Mouse (Mus musculus): ENCODE measurements around the gene Btrc. TPM values are rescaled to one million over a fixed set of nuclear protein-coding genes. Genes with fewer than 3 reads are reported as not detected.

Btrc gene
- polyA plus RNA-seq, 1 experiment from 2014 or later = 40.8 TPM

DNA sequence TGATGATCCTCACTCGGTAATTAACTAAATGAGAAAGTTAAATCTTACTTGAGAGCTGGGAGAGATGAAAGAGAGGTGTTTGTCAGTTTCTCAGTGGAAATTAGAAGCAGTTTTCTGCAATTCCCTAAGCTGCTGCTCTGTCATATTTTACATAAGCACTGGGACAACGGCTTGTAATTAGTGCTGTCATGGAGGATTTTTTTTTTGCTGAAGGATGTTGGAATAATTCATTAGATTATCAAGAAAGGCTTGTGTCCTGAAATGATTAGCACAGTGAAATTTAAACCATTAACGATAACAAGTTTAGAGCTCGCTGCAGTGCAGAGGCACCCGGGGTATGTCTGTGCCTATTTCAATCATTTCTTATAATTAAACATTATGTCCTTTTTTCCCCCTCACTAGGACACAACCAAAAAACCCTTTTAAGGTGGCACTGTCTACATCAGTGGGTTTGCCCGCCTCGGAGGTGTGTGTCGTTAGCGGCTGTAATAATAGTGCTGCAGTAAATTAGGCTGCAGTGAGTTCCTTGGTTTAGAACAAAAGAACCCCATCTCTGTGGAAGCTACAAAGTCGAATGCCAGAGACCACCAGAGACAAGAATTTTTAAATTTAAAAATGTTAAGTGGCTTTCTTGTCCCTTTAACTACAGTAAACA, 130.7 kb downstream of the Btrc start:
- Histone ChIP-seq H3K27ac (ENCODE audit: low read length) (no peak overlapping the region), H3K4me2 (ENCODE audit: low read depth, low read length) (no peak overlapping the region), H3K9me3 (replicated peaks; ENCODE audit: control insufficient read depth, low read length) (no peaks in the 10 kb centered on the region), H3K4me3 (replicated peaks; ENCODE audit: low read length) (no peak overlapping the region), H3K4me1 (ENCODE audit: control insufficient read depth, insufficient read depth, low read length) (peaks cover 11% of the 10 kb centered on the region; the same call in 1 of the 2 replicates), H3K9ac (ENCODE audit: low read length) (no peak overlapping the region), H3K27me3 (ENCODE audit: control insufficient read depth, insufficient read depth, low read length) (no peaks in the 10 kb centered on the region), H3K36me3 (ENCODE audit: control insufficient read depth, insufficient read depth, low read length) (no peaks in the 10 kb centered on the region)
- WGBS = 75% methylated on average over 10 of the region's 10 CpGs
- no peak for ATAC-seq (ENCODE audit: insufficient read depth, low FRiP score)

DNA sequence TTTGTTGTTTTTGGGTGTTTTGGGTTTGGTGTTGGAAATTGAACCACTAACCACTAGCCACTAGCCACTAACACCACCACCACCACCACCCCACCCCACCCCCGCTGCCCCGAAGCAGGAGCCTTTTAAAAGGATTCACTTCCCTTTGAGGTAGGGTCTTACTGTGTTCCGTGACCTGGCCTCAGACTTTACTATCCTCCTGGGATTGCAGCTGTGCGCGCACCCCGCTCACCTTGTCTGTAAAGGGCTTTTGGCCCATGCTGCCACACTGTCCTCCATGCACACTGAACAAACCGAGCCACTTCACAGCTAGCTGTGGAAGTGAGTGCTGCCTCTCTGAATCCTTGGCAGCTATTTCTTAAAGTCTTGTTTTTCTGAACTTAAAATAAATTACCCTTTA, 141.9 kb downstream of the Btrc start:
- Histone ChIP-seq H3K4me2 (ENCODE audit: low read depth, low read length) (no peak overlapping the region), H3K9me3 (replicated peaks; ENCODE audit: control insufficient read depth, low read length) (no peaks in the 10 kb centered on the region), H3K27ac (ENCODE audit: low read length) (no peak overlapping the region), H3K9ac (ENCODE audit: low read length) (no peak overlapping the region), H3K4me3 (replicated peaks; ENCODE audit: low read length) (no peak overlapping the region), H3K4me1 (ENCODE audit: control insufficient read depth, insufficient read depth, low read length) (no peaks in the 10 kb centered on the region), H3K27me3 (ENCODE audit: control insufficient read depth, insufficient read depth, low read length) (no peaks in the 10 kb centered on the region), H3K36me3 (ENCODE audit: control insufficient read depth, insufficient read depth, low read length) (no peaks in the 10 kb centered on the region; the same call in 1 of the 2 replicates)
- 90% methylated on average over 7 of the region's 7 CpGs for WGBS
- no peak for ATAC-seq (ENCODE audit: insufficient read depth, low FRiP score)

- Histone ChIP-seq H3K9me3 (replicated peaks; ENCODE audit: control insufficient read depth, low read length) (no peaks in the 10 kb centered on the region), H3K4me3 (replicated peaks; ENCODE audit: low read length) (no peak overlapping the region), H3K36me3 (ENCODE audit: control insufficient read depth, insufficient read depth, low read length) (no peaks in the 10 kb centered on the region; the same call in 1 of the 2 replicates), H3K4me1 (ENCODE audit: control insufficient read depth, insufficient read depth, low read length) (no peaks in the 10 kb centered on the region), H3K4me2 (ENCODE audit: low read depth, low read length) (no peak overlapping the region), H3K9ac (ENCODE audit: low read length) (no peak overlapping the region), H3K27ac (ENCODE audit: low read length) (no peak overlapping the region), H3K27me3 (ENCODE audit: control insufficient read depth, insufficient read depth, low read length) (no peaks in the 10 kb centered on the region)
- WGBS = 71% methylated on average over 19 of the region's 19 CpGs
- no peak for ATAC-seq (ENCODE audit: insufficient read depth, low FRiP score)
Observed at GRCm38 (mm10) chr19:45507531-45507930, 144.0 kb downstream of the Btrc start.

GRCm38 (mm10) chr19:45510680-45511079, 147.1 kb downstream of the Btrc start:
- Histone ChIP-seq H3K9ac (ENCODE audit: low read length) (no peak overlapping the region), H3K9me3 (replicated peaks; ENCODE audit: control insufficient read depth, low read length) (no peaks in the 10 kb centered on the region), H3K36me3 (ENCODE audit: control insufficient read depth, insufficient read depth, low read length) (no peaks in the 10 kb centered on the region), H3K27ac (ENCODE audit: low read length) (no peak overlapping the region), H3K27me3 (ENCODE audit: control insufficient read depth, insufficient read depth, low read length) (no peaks in the 10 kb centered on the region), H3K4me1 (ENCODE audit: control insufficient read depth, insufficient read depth, low read length) (no peaks in the 10 kb centered on the region), H3K4me2 (ENCODE audit: low read depth, low read length) (no peak overlapping the region), H3K4me3 (replicated peaks; ENCODE audit: low read length) (no peak overlapping the region)
- no peak for ATAC-seq (ENCODE audit: insufficient read depth, low FRiP score)
- 79% methylated on average over 3 of the region's 3 CpGs for WGBS

DNA sequence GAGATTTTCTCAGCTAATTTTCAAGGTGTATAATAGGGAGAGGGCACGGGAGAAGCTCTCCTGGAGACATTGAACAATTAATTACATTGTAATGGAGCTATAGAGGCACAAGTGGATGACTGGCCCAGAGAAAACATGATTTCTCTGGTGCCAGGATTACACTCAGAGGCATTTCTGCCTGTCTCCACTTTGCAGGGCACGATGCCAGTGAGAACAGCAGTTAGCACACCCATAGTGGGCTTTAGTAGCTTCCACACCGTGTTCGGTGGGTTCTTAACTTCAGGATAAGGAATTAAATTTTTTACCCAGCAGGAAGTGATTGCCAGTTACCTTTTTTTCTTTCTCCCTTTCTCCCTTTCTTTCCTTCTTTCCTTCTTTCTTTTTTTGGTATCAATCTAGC, 147.9 kb downstream of the Btrc start:
- no peak for ATAC-seq (ENCODE audit: insufficient read depth, low FRiP score)
- 70% methylated on average over 4 of the region's 4 CpGs for WGBS
- no peaks in the 10 kb centered on the region for H3K4me1 ChIP-seq (ENCODE audit: control insufficient read depth, insufficient read depth, low read length)

DNA sequence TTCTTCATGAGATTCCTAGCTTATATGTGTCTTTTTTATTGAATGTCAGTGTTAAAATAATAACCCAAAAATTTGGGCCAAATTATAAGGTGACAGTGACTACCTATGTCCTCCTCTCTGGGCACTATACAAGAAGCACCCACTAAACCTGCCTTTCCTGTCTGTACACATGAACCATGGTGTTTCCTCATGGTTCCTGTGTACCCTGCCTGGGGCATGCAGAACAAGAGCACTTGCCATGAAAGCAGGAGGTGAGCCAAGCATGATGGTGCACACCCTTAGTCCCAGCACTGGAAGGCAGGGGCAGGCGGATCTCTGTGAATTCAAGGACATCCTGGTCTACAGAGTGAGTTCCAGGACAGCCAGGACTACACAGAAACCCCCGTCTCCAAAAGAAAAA, 151.8 kb downstream of the Btrc start:
- Histone ChIP-seq H3K27ac (ENCODE audit: low read length) (no peak overlapping the region), H3K4me3 (replicated peaks; ENCODE audit: low read length) (no peak overlapping the region), H3K4me1 (ENCODE audit: control insufficient read depth, insufficient read depth, low read length) (no peaks in the 10 kb centered on the region; the same call in 1 of the 2 replicates), H3K4me2 (ENCODE audit: low read depth, low read length) (no peak overlapping the region), H3K9me3 (replicated peaks; ENCODE audit: control insufficient read depth, low read length) (no peaks in the 10 kb centered on the region), H3K27me3 (ENCODE audit: control insufficient read depth, insufficient read depth, low read length) (no peaks in the 10 kb centered on the region), H3K36me3 (ENCODE audit: control insufficient read depth, insufficient read depth, low read length) (no peaks in the 10 kb centered on the region), H3K9ac (ENCODE audit: low read length) (no peak overlapping the region)
- no peak for ATAC-seq (ENCODE audit: insufficient read depth, low FRiP score)
- WGBS = 85% methylated on average over 2 of the region's 2 CpGs

More for the DNA sequence above, 147.9 kb downstream of the Btrc start:
- Histone ChIP-seq H3K9ac (ENCODE audit: low read length) (no peak overlapping the region), H3K27ac (ENCODE audit: low read length) (no peak overlapping the region), H3K4me2 (ENCODE audit: low read depth, low read length) (no peak overlapping the region), H3K4me3 (replicated peaks; ENCODE audit: low read length) (no peak overlapping the region), H3K36me3 (ENCODE audit: control insufficient read depth, insufficient read depth, low read length) (no peaks in the 10 kb centered on the region), H3K9me3 (replicated peaks; ENCODE audit: control insufficient read depth, low read length) (no peaks in the 10 kb centered on the region), H3K27me3 (ENCODE audit: control insufficient read depth, insufficient read depth, low read length) (no peaks in the 10 kb centered on the region)

- H3K9me3 ChIP-seq (replicated peaks; ENCODE audit: control insufficient read depth, low read length) = no peaks in the 10 kb centered on the region
- H3K27me3 ChIP-seq (ENCODE audit: control insufficient read depth, insufficient read depth, low read length) = no peaks in the 10 kb centered on the region
- H3K36me3 ChIP-seq (ENCODE audit: control insufficient read depth, insufficient read depth, low read length) = no peaks in the 10 kb centered on the region
- 91% methylated on average over 12 of the region's 12 CpGs for WGBS
- no peak overlapping the region for H3K9ac ChIP-seq (ENCODE audit: low read length)
- H3K4me2 ChIP-seq (ENCODE audit: low read depth, low read length) = no peak overlapping the region
- no peak for ATAC-seq (ENCODE audit: insufficient read depth, low FRiP score)
- no peak overlapping the region for H3K4me3 ChIP-seq (replicated peaks; ENCODE audit: low read length)
- no peak overlapping the region for H3K27ac ChIP-seq (ENCODE audit: low read length)
- H3K4me1 ChIP-seq (ENCODE audit: control insufficient read depth, insufficient read depth, low read length) = no peaks in the 10 kb centered on the region; the same call in 1 of the 2 replicates
Observed at GRCm38 (mm10) chr19:45516264-45516663, 152.7 kb downstream of the Btrc start.

GRCm38 (mm10) chr19:45527382-45527781, 163.8 kb downstream of the Btrc start:
- peaks cover 8% of the 10 kb centered on the region; the same call in 1 of the 2 replicates for H3K36me3 ChIP-seq (ENCODE audit: control insufficient read depth, insufficient read depth, low read length)
- H3K27me3 ChIP-seq (ENCODE audit: control insufficient read depth, insufficient read depth, low read length) = no peaks in the 10 kb centered on the region
- H3K27ac ChIP-seq (ENCODE audit: low read length) = no peak overlapping the region
- WGBS = 80% methylated on average over 7 of the region's 7 CpGs
- no peaks in the 10 kb centered on the region for H3K9me3 ChIP-seq (replicated peaks; ENCODE audit: control insufficient read depth, low read length)
- no peak overlapping the region for H3K9ac ChIP-seq (ENCODE audit: low read length)
- H3K4me3 ChIP-seq (replicated peaks; ENCODE audit: low read length) = no peak overlapping the region
- peaks cover 3% of the 10 kb centered on the region; the same call in 1 of the 2 replicates for H3K4me1 ChIP-seq (ENCODE audit: control insufficient read depth, insufficient read depth, low read length)
- no peak overlapping the region for H3K4me2 ChIP-seq (ENCODE audit: low read depth, low read length)
- no peak for ATAC-seq (ENCODE audit: insufficient read depth, low FRiP score)

- no peak overlapping the region for H3K4me3 ChIP-seq (replicated peaks; ENCODE audit: low read length)
- no peaks in the 10 kb centered on the region for H3K27me3 ChIP-seq (ENCODE audit: control insufficient read depth, insufficient read depth, low read length)
- H3K4me2 ChIP-seq (ENCODE audit: low read depth, low read length) = no peak overlapping the region
- peaks cover 3% of the 10 kb centered on the region; the same call in 1 of the 2 replicates for H3K4me1 ChIP-seq (ENCODE audit: control insufficient read depth, insufficient read depth, low read length)
- H3K9ac ChIP-seq (ENCODE audit: low read length) = no peak overlapping the region
- 83% methylated on average over 10 of the region's 10 CpGs for WGBS
- H3K9me3 ChIP-seq (replicated peaks; ENCODE audit: control insufficient read depth, low read length) = no peaks in the 10 kb centered on the region
- ATAC-seq (ENCODE audit: insufficient read depth, low FRiP score) = no peak
- no peak overlapping the region for H3K27ac ChIP-seq (ENCODE audit: low read length)
- peaks cover 7% of the 10 kb centered on the region; the same call in 1 of the 2 replicates for H3K36me3 ChIP-seq (ENCODE audit: control insufficient read depth, insufficient read depth, low read length)
Observed at GRCm38 (mm10) chr19:45527931-45528534, 164.5 kb downstream of the Btrc start.
